Mouse (Mus musculus) fibroblast of lung, adult 2 months (primary cell): ENCODE results near the gene Kcna1.

Source experiments
- DNase-seq: peaks from one replicate; pipeline ENCODE4 v3.0.0-alpha.2; 2011; ENCODE audit warnings: low read depth

Gene Kcna1

DNA sequence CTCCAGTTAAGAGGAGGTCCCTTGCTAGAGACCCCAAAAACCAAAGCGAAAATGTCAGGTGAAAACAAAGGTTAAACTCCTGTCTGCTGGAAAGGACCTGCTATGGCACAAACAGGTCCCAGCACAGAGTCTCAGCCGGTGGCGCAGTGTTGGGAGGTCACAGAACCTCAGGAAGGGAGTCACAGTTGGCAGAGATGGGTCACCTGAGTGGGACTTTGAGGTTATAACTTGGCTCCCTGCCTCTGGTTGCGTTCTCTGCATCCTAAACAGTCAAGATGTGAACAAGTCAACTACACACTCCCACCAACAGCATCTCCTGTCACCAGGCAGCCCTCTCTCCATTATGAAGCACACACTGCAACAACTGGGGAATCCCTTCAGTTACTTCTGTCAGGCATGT is 48.4 kb downstream of the Kcna1 start:
- no peak for DNase-seq

DNA sequence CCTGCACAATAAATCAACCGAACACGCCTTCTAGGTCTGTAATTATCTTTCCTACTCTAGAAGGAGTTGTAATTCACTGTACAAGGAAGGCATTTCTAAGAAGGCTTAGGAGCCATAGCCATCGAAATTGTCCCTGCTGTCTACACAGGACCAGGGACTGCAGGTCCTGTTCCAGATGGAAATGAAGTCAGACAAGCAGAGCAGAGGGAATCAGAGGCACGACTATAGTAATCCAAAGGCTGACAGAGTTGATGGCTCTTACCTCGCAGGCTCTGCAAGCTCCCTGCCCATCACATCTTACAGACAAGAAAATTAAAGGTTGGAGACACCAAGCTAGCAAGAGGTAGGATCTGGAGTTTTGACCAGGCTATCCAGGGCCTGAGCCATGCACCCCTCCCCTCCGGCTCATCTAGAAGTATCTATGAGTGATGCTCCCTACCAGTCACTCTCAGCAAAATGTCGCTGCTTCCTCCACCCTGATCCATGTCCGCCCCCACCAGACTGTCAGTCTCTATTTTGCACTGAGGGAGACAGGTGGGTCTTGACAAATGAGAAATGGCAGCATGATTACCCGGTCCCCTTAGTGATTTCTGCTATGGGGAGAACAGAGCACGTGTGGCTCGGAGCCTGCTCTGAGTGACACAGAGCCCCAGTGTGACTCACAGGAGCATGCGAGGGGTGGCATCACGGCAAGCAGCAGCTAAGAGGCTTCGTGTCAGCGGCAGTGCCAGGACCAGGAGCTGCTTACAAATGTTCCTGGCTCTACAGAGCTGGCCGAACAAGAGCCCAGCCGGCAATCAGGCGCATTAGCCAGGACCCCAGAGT is 50.2 kb downstream of the Kcna1 start:
- no peak for DNase-seq

DNA sequence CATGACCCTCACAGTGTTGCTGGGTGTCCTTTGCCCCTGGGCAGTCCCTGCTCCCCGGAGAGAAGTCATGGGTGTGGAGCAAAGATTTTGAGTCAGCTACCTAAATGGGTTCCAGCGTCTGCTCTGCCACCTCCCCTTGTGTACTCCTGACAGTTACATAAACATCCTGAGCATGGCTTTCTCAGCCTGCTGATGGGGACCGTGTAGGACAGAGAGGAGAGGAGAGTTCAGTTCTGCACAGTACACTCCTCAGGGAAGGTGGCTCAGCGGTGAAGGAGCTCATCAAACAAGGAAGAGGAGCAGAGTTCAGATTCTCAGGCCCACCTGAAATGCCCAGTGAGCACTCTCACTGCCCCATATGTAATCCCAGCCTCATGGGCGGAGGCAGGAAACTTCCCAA is 51.1 kb downstream of the Kcna1 start:
- DNase-seq, result no peak

DNA sequence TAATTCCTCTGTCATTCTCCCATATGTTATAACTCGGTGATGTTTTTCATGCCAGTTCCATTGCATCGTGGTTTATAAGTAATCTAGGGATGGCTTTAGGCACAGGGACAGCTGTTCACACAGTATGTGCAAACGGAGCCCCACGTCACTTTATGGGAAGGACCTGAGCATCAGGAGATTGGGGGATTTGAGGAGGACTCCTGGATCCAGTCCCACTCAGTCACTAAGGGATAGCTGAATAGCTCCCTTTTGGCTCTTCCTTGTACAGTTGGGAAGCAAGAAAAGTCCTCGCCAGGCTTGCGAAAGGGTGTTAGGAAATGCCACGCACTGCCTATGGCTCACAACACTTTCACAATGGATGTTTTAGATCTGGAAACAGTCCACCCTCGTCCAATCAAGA is 51.8 kb downstream of the Kcna1 start:
- no peak for DNase-seq

DNA sequence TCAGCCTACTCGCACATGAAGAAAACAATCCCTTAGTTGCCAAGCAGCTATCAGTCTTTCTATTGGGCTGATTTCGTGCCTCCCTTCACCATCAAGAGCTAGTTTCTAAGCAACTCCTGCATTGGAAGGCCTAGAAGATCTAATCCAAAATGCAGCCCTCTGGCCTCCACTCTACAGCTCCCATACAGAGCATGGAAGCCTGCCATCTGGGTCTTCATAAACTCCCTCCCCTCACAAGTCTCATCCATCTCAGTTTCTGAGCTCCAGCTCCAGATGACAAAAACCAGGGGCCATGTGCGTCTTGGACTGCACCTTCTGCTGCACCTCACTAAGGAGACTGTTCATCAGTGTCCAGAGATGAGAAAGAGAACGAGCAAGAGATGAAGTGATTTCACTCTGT is 52.8 kb downstream of the Kcna1 start:
- no peak for DNase-seq
